In genomic region chr2:134029631-134030414, GRCm38 (mm10) we compare ENCODE assay signal across 8 mouse cellular contexts.
DNase-seq lines count a peak whose midpoint lies in the region; ATAC-seq lines count a peak whose summit lies in the region.

No protein-coding gene starts in this region.

- DNase-seq in cerebellum, adult 11 months, result peak; percentile 1
- peak; percentile 14 for DNase-seq in 3T3-L1 (ENCODE audit: low read depth, low spot score)
- DNase-seq in c-Kit-positive CD71-positive TER-119-negative erythroid progenitor cells, embryonic 14.5 days (ENCODE audit: low read depth), result peak; percentile 6
- DNase-seq in forelimb bud, embryonic 11.5 days (ENCODE audit: low read depth, low spot score), result peak; percentile 35
- peak; percentile 46 to 59 for DNase-seq in layer of hippocampus, postnatal 10 days (ENCODE audit: low spot score in 2 of 2)

- no peak for ATAC-seq in cerebellum, adult (ENCODE audit: insufficient number of reproducible peaks, low FRiP score, low TSS enrichment)
- ATAC-seq in megakaryocyte progenitor cell, adult 5-6 weeks (replicated peaks; ENCODE audit: poor library complexity), result peak; percentile 91
- ATAC-seq in erythroid progenitor cell, adult 5-6 weeks (replicated peaks; ENCODE audit: low FRiP score, poor library complexity, severe bottlenecking), result no peak

Comparison
In these comparisons a context has a peak if more than half of its experiments do, and no peak if none do; other contexts are left out.
1. DNase-seq: peak in every context shown above with its lines; median percentile 52 in layer of hippocampus, postnatal 10 days; 35 in forelimb bud, embryonic 11.5 days; 14 in 3T3-L1; 6 in c-Kit-positive CD71-positive TER-119-negative erythroid progenitor cells, embryonic 14.5 days; 1 in cerebellum, adult 11 months.